Mouse (Mus musculus): ENCODE measurements at regions not wholly inside any gene's neighbourhood (a gene's known extent, or its start where the extent isn't known, plus 50 kb on each side); places are given as distances from the start of the nearest gene placed in this dataset.

- no peak for DNase-seq
Measured at GRCm38 (mm10) chr2:79188511-79189193, 66.6 kb upstream of the Itga4 start.

GRCm38 (mm10) chr2:79193851-79194250, 61.4 kb upstream of the Itga4 start:
- DNase-seq, result no peak

GRCm38 (mm10) chr2:79201677-79202076, 53.5 kb upstream of the Itga4 start:
- DNase-seq, result no peak
